Mouse (Mus musculus) layer of hippocampus, adult 2 months (tissue): ENCODE measurements around the gene Fbf1. TPM values are rescaled to one million over a fixed set of nuclear protein-coding genes. Genes with fewer than 3 reads are reported as not detected.

ENCODE experiments used
- DNase-seq, 2 experiments: peaks; one replicate each; pipeline ENCODE4 v3.0.0; 2022; ENCODE audit warnings: low spot score in 2 of 2
- H3K27ac ChIP-seq: fragments of 200-600 bp; 2 replicates; pipeline ENCODE4 v1.8.1; 2022
- H3K4me3 ChIP-seq: fragments of 200-600 bp; 2 replicates; pipeline ENCODE4 v1.8.1; 2022; ENCODE audit warnings: mild to moderate bottlenecking
- CTCF ChIP-seq: fragments of 200-600 bp; conservative IDR thresholded peaks from 2 replicates; pipeline ENCODE4 v1.8.1; 2022; ENCODE audit warnings: antibody characterized with exemption, mild to moderate bottlenecking, moderate library complexity
- total RNA-seq, 2 experiments: library from RNA; stranded (reverse); gene quantifications; 2 replicates each; pipeline ENCODE4 v1.2.3; 2021

Fbf1 gene
- total RNA-seq, 2 experiments from 2014 or later = 91.6 to 96.4 TPM

DNA sequence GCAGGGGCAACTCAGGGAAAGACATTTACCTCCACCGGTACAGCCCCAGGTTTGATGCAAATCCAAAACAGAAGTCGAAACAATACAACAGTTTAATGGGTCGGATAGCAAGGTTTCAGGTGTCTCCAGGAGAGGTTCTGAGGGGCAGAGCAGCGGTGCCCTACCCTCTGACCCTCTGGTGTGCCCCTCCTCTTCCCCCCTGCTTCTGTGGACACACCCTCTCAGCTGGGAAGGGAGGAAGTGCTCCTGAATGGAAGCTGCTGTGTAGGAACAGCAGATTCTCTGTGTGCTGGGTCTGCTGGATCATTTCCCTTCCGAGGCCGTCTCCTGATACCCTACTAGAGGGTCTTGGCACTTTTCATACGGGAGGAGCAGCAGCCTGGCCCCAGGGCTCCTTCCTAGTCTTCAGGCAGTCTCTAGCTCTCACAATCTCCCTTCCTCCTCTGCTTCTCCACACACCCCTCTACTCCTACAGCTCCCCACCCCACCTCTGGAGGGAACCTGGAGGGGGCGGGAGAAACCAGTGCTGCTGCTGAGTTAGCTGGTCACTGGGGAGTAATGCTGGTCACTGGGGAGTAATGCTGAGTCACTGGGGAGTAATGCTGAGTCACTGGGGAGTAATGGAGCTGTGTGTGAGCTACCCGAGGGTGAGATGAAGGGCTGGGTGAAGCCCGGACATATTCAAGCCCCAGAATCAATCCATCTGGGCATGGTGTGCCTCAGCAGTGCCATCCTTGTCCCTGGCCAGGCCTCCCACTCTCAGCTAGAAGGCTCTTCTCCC lies 25.6 kb downstream of the Fbf1 start:
- no peak for TF ChIP-seq CTCF
- Histone ChIP-seq H3K4me3 (no peak overlapping the region), H3K27ac (0 out of 2 replicates have a peak overlapping the region, but pooled peaks have one; percentile 5)
- DNase-seq = no peak

- DNase-seq = peak; percentile 76 to 77
- TF ChIP-seq CTCF = peak; percentile 83
- Histone ChIP-seq H3K4me3 (peak within 1 kb of the TSS; percentile 82), H3K27ac (peak within 1 kb of the TSS; percentile 86)
Observed at GRCm38 (mm10) chr11:116138468-116139138, 29.4 kb downstream of the Fbf1 start, which contains the start of gene Mrpl38. Mrpl38 (minus strand) TSS chr11:116138868.

DNA sequence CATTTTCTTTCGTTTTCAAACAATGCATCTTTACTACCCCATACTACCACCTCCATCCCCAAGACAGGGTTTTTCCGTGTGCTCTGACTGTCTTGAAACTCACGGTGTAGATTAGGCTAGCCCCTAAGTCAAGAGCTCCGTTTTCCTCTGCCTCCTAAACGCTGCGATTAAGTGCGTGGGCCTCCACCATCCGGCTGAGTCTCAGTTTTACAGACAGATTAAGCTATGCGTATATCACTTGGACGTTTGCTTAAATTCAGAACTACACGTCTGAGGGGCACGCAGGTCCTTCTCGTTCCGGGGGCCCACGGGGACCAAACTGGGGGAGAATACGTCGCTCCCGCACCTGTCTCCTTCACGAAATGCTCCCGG lies 29.9 kb downstream of the Fbf1 start:
- TF ChIP-seq CTCF = no peak
- peak overlapping the region; percentile 82 for H3K4me3 ChIP-seq
- peak overlapping the region; percentile 86 for H3K27ac ChIP-seq
- DNase-seq = no peak

GRCm38 (mm10) chr11:116134171-116134570 lies 33.8 kb downstream of the Fbf1 start:
- no peak for DNase-seq
- Histone ChIP-seq H3K4me3 (no peak overlapping the region), H3K27ac (no peak overlapping the region)
- TF ChIP-seq CTCF = no peak

- DNase-seq = no peak
- H3K27ac ChIP-seq = 0 out of 2 replicates have a peak overlapping the region, but pooled peaks have one; percentile 18
- H3K4me3 ChIP-seq = no peak overlapping the region
- TF ChIP-seq CTCF = no peak
Observed at GRCm38 (mm10) chr11:116133497-116133896, 34.5 kb downstream of the Fbf1 start.

DNA sequence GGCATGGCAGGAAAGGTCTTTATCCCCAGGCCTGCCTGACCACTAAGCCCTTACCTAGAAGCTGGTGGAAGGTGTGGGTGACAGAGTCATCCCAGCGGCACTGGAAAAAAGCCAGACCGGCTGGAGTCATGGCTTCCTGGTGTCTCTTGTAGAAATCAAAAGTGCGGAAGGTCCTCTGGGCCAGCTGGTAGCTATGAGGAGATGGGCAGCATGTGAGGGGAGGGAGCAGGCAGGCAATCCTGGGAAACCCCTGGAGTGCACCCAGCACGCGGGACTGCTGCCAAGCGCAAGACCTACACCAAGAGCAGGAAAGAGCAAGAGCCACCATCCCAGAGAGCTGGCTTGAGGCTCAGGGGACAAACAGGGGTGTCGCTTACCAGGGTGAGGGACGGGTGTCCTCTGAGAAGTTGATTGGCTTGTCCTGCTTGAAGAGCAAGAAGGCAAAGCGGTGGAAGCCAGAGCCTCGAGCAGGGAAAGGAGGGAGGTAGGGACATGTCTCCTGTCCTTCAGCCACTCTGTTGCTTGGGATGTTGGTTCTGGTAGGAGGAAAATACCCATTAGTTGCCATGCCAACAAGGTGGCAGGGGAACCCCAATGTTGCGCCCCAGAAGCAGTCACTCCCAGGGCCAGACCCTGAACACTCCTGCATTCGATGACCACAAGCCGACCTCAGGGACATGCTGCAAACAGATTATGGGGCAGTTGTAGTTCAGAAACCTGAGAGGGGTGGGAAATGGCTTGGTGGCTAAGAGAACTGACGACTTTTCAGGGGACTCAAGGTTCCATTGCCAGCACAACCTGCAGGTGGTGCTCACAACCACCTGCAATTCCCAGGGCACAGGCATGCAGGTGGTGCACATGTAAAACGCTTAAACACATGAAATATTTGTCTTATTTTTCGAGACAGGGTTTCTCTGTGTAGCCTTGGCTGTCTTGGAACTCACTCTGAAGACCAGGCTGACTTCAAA lies 35.3 kb downstream of the Fbf1 start:
- no peak overlapping the region for H3K4me3 ChIP-seq
- DNase-seq = no peak
- TF ChIP-seq CTCF = peak; percentile 48
- H3K27ac ChIP-seq = no peak overlapping the region

- DNase-seq = no peak
- peak overlapping the region; percentile 54 for H3K4me3 ChIP-seq
- no peak for TF ChIP-seq CTCF
- peak overlapping the region; percentile 99 for H3K27ac ChIP-seq
Observed at GRCm38 (mm10) chr11:116131349-116132170, 36.4 kb downstream of the Fbf1 start.

DNA sequence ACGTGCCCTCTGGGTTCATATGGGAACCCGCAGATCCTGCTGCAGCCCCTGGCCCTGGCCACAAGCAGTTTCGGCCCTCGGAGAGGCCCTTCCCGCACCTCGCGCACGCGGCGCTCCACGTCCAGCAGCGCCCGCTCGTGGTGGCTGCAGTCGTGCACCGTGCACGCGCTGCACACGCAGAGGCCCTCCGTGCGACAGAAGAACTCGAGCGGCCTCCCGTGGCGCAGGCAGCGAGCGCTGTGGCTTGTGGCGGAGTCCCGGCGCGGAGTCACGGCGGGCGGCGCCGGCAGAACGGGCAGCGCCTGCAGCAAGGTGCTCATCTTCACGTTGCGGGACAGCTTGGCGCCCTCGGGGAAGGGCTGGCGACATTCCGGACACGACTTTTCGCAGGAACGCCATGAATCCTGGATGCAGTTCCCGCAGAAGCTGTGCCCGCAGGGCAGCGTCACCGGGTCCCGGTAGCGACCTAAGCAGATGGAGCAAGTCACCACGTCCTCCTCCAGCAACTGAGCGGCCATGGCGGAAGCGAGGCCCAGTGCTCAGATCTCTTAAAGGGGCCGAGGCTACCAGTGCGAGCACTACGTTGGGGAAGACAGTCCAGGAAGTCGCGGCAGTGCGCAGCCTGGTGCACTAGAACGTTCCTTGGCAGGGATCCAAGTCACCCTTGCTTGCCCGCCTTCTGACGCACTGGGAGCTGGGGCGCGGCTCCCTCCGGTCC lies 37.3 kb downstream of the Fbf1 start, which contains the start of gene Trim65:
TSS of gene Trim65 (minus strand) at position 641 of the 718 bp plus-strand sequence.
- Histone ChIP-seq H3K27ac (peak within 1 kb of the TSS; percentile 99), H3K4me3 (peak within 1 kb of the TSS; percentile 54)
- TF ChIP-seq CTCF = peak; percentile 92
- peak; percentile 86 to 89 for DNase-seq

DNA sequence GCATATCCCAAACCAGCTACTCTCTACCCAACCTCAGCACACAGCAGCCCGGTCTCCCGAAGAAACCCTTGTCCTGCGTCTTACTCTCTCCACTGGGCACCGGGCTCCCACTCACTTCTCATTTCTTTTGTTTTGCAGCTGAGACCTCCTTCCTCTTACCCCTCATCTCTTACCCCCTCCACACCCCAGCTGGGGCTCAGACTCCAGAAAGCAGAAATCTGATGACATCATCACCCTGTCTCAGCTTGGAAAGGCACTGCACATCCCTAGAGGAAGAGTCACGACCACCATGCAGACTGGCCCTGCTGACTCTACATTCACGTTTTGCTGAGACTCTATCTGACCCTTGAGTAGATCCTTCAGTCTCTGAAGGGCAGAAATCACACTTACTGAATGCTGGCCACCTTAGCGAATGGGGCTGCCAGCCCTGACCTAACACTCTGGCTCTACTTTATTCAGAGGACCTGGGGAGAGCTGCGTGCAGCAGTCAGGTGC lies 37.9 kb downstream of the Fbf1 start:
- H3K4me3 ChIP-seq = peak overlapping the region; percentile 54
- H3K27ac ChIP-seq = peak overlapping the region; percentile 99
- no peak for TF ChIP-seq CTCF
- no peak for DNase-seq

- no peak for DNase-seq
Observed at GRCm38 (mm10) chr11:116129091-116129790, 38.7 kb downstream of the Fbf1 start.

GRCm38 (mm10) chr11:116127986-116128385 lies 40.0 kb downstream of the Fbf1 start:
- no peak overlapping the region for H3K27ac ChIP-seq
- no peak for DNase-seq
- H3K4me3 ChIP-seq = no peak overlapping the region
- no peak for TF ChIP-seq CTCF

More at GRCm38 (mm10) chr11:116129091-116129790, 38.7 kb downstream of the Fbf1 start:
- TF ChIP-seq CTCF = no peak
- Histone ChIP-seq H3K4me3 (no peak overlapping the region; the same call in 1 of the 2 replicates), H3K27ac (no peak overlapping the region)
